Mouse (Mus musculus) lung, postnatal 0 days (tissue): ENCODE data around the gene Nosip.

ENCODE experiments used
- CTCF ChIP-seq: IDR thresholded peaks from 2 replicates; pipeline ENCODE4 v1.5.1; 2016; ENCODE audit warnings: antibody characterized with exemption, mild to moderate bottlenecking
- EP300 ChIP-seq: IDR thresholded peaks from 2 replicates; pipeline ENCODE4 v1.6.1; 2016; ENCODE audit warnings: antibody characterized with exemption, mild to moderate bottlenecking, control low read depth

DNA sequence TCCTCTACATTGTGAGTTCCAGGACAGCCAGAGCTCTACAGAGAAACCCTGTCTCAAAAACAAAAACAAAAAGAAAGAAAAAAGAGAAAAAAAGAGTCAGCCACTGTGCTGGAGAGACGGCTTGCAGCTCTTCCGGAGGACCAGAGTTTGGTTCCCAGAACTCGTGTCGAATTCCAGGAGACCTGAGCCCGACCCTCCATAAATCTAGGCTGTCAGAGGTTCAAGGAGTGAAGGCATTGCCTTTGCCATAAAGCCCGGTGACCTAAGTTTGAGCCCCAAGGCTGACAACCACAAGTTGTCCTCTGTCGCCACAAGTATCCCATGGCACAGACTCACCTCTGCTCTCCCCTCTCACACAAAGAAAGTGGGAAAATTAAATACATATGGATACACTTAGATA is 31.9 kb downstream of the Nosip start:
- TF ChIP-seq CTCF (no peak), EP300 (no peak)
